Mouse (Mus musculus): ENCODE data around the gene Dlgap3. TPM values are rescaled to one million over a fixed set of nuclear protein-coding genes. Genes with fewer than 3 reads are reported as not detected.

The Dlgap3 gene
- polyA plus RNA-seq, 1 experiment from 2014 or later = 8.2 TPM

Other genes starting within 250 kb of the Dlgap3 start
- gene Zmym4, start 201.1 kb upstream of the Dlgap3 start, polyA plus RNA-seq (2016; fragmentation: Nextera tagmentation; extraction: Ambion mirVana) = 42.7 and 43.5 TPM in 2 replicates
- 176 and 217 TPM in 2 replicates for gene Sfpq, start 147.9 kb upstream of the Dlgap3 start, polyA plus RNA-seq (2016; fragmentation: Nextera tagmentation; extraction: Ambion mirVana)
- 28.2 and 31.6 TPM in 2 replicates for gene Zmym1, start 108.1 kb upstream of the Dlgap3 start, polyA plus RNA-seq (2016; fragmentation: Nextera tagmentation; extraction: Ambion mirVana)
- 40.3 and 42.5 TPM in 2 replicates for gene Zmym6, start 91.8 kb upstream of the Dlgap3 start, polyA plus RNA-seq (2016; fragmentation: Nextera tagmentation; extraction: Ambion mirVana)
- gene Tmem35b, start 45.5 kb upstream of the Dlgap3 start, polyA plus RNA-seq (2016; fragmentation: Nextera tagmentation; extraction: Ambion mirVana) = 16.8 and 18.0 TPM in 2 replicates
- 41.7 and 50.3 TPM in 2 replicates for gene Smim12, start 74.6 kb downstream of the Dlgap3 start, polyA plus RNA-seq (2016; fragmentation: Nextera tagmentation; extraction: Ambion mirVana)
- 12.6 and 17.1 TPM in 2 replicates for gene Gja4, start 144.8 kb downstream of the Dlgap3 start, polyA plus RNA-seq (2016; fragmentation: Nextera tagmentation; extraction: Ambion mirVana)
- 0.42 and 0.65 TPM in 2 replicates for gene Gjb3, start 161.6 kb downstream of the Dlgap3 start, polyA plus RNA-seq (2016; fragmentation: Nextera tagmentation; extraction: Ambion mirVana)
- not detected in 2 replicates for gene Gjb4, start 184.9 kb downstream of the Dlgap3 start, polyA plus RNA-seq (2016; fragmentation: Nextera tagmentation; extraction: Ambion mirVana)
- gene Gjb5, start 189.0 kb downstream of the Dlgap3 start, polyA plus RNA-seq (2016; fragmentation: Nextera tagmentation; extraction: Ambion mirVana) = 0.17 TPM in 2 replicates